Mouse (Mus musculus) E14TG2a.4 (cell line): Measurements from ENCODE around the gene Pcsk5.

Experiments used
- H3K27me3 ChIP-seq: 2 replicates; pipeline ENCODE4 v1.6.1; 2014; ENCODE audit warnings: low read length, control low read depth; ENCODE audit not compliant: insufficient read depth
- H3K36me3 ChIP-seq: 2 replicates; pipeline ENCODE4 v1.6.1; 2014; ENCODE audit warnings: low read length, control low read depth; ENCODE audit not compliant: insufficient read depth
- H3K4me1 ChIP-seq: replicated peaks from 2 replicates; pipeline ENCODE4 v1.6.1; 2014; ENCODE audit warnings: low read depth, low read length, control low read depth
- H3K4me3 ChIP-seq: replicated peaks from 2 replicates; pipeline ENCODE4 v1.5.1; 2014; ENCODE audit warnings: mild to moderate bottlenecking, low read length
- H3K9me3 ChIP-seq: 2 replicates; pipeline ENCODE4 v1.6.1; 2014; ENCODE audit warnings: low read length, control low read depth
- CTCF ChIP-seq: conservative IDR thresholded peaks from 2 replicates; pipeline ENCODE4 v1.5.1; 2014; ENCODE audit warnings: low read length
- NANOG ChIP-seq: IDR thresholded peaks from 2 replicates; pipeline ENCODE4 v1.6.1; 2014; ENCODE audit warnings: borderline replicate concordance, low read length, mixed read lengths
- POU5F1 ChIP-seq: IDR thresholded peaks from 2 replicates; pipeline ENCODE4 v1.6.1; 2014; ENCODE audit warnings: low read length, borderline replicate concordance

Pcsk5 gene

GRCm38 (mm10) chr19:17386424-17386823, 451.0 kb downstream of the Pcsk5 start:
- Histone ChIP-seq H3K36me3 (no peaks in the 10 kb centered on the region), H3K4me3 (no peak overlapping the region), H3K9me3 (no peaks in the 10 kb centered on the region), H3K27me3 (no peaks in the 10 kb centered on the region), H3K4me1 (peaks cover 7% of the 10 kb centered on the region)
- TF ChIP-seq POU5F1, result no peak
- no peak for TF ChIP-seq CTCF
- no peak for TF ChIP-seq NANOG

- no peaks in the 10 kb centered on the region for H3K9me3 ChIP-seq
- peaks cover 7% of the 10 kb centered on the region for H3K4me1 ChIP-seq
- TF ChIP-seq NANOG (no peak), CTCF (no peak), POU5F1 (no peak)
- no peaks in the 10 kb centered on the region for H3K27me3 ChIP-seq
- no peaks in the 10 kb centered on the region for H3K36me3 ChIP-seq
- H3K4me3 ChIP-seq, result no peak overlapping the region
These were observed 452.0 kb downstream of the Pcsk5 start for GRCm38 (mm10) chr19:17385426-17385825.

- no peak overlapping the region for H3K4me3 ChIP-seq
- peaks cover 7% of the 10 kb centered on the region for H3K4me1 ChIP-seq
- TF ChIP-seq CTCF (no peak), NANOG (no peak), POU5F1 (no peak)
- H3K9me3 ChIP-seq, result no peaks in the 10 kb centered on the region
- H3K27me3 ChIP-seq, result no peaks in the 10 kb centered on the region
- H3K36me3 ChIP-seq, result no peaks in the 10 kb centered on the region
These were observed 452.4 kb downstream of the Pcsk5 start for GRCm38 (mm10) chr19:17385022-17385421.

GRCm38 (mm10) chr19:17382807-17383397, 454.5 kb downstream of the Pcsk5 start:
- TF ChIP-seq NANOG (no peak), POU5F1 (no peak)
- Histone ChIP-seq H3K4me1 (no peaks in the 10 kb centered on the region), H3K27me3 (no peaks in the 10 kb centered on the region), H3K9me3 (no peaks in the 10 kb centered on the region), H3K36me3 (no peaks in the 10 kb centered on the region), H3K4me3 (no peak overlapping the region)
